Mouse (Mus musculus) adrenal gland, postnatal 10 days (tissue): ENCODE results near the gene Gnpda2. TPM values are rescaled to one million over a fixed set of nuclear protein-coding genes. Genes with fewer than 3 reads are reported as not detected.
A peak's percentile ranks its signal among the peaks of the same experiment; 100 is the strongest.

Experiments used
- DNase-seq: peaks from one replicate; pipeline ENCODE4 v3.0.0; 2021; ENCODE audit warnings: mixed read lengths
- long read RNA-seq, 2 experiments: library from polyadenylated mRNA; stranded (forward); transcript quantifications; one replicate each; pipeline ENCODE4 v2.0.0; 2021
- total RNA-seq, 2 experiments: library from RNA; stranded (reverse); gene quantifications; 2 replicates each; pipeline ENCODE4 v1.2.3; 2021

Gnpda2 gene
- total RNA-seq, result 10 to 100 TPM; 22.3 to 25.4 TPM
- long read RNA-seq, experiment 1, transcript Gnpda2-201 (7 exons, 1,894 nt), result major isoform, 49 of 54 reads
- long read RNA-seq, experiment 1, partial matches to known transcripts, result 1 of 54 reads
- long read RNA-seq, experiment 1, other reads (novel, unspliced or antisense), result 1 of 54 reads
- long read RNA-seq, experiment 2, transcript Gnpda2-201 (7 exons, 1,894 nt), result major isoform, 27 of 31 reads
- long read RNA-seq, experiment 2, partial matches to known transcripts, result 0 of 31 reads
- long read RNA-seq, experiment 2, other reads (novel, unspliced or antisense), result 1 of 31 reads

- peak; percentile 89 for DNase-seq
These were observed at the start of gene Gnpda2 for GRCm38 (mm10) chr5:69591640-69592461. TSS of gene Gnpda2 (minus strand) at chr5:69592340.

- DNase-seq, result no peak
These were observed 42.6 kb upstream of the Gnpda2 start for GRCm38 (mm10) chr5:69634766-69635165.

GRCm38 (mm10) chr5:69620899-69621298, 28.8 kb upstream of the Gnpda2 start:
- no peak for DNase-seq

GRCm38 (mm10) chr5:69613209-69613796, 21.2 kb upstream of the Gnpda2 start:
- DNase-seq, result no peak

GRCm38 (mm10) chr5:69601027-69601426, 8.9 kb upstream of the Gnpda2 start:
- DNase-seq, result peak; percentile 5

- peak; percentile 23 for DNase-seq
These were observed 34.7 kb downstream of the Gnpda2 start for GRCm38 (mm10) chr5:69557404-69557935.

- peak; percentile 96 for DNase-seq
These were observed 35.3 kb downstream of the Gnpda2 start, which contains the start of gene Guf1 for GRCm38 (mm10) chr5:69556628-69557403. TSS of gene Guf1 (plus strand) at chr5:69556923.

- no peak for DNase-seq
These were observed 49.7 kb downstream of the Gnpda2 start, which contains the start of gene Yipf7 for GRCm38 (mm10) chr5:69542489-69542888. TSS of gene Yipf7 (minus strand) at chr5:69542648.

GRCm38 (mm10) chr5:69541680-69542079, 50.5 kb downstream of the Gnpda2 start:
- no peak for DNase-seq

GRCm38 (mm10) chr5:69523944-69524343, 68.2 kb downstream of the Gnpda2 start:
- DNase-seq, result no peak

Other genes starting within 250 kb of the Gnpda2 start
- 1 to 10 TPM; 1.3 to 8.9 TPM for gene Yipf7, start 49.7 kb downstream of the Gnpda2 start, total RNA-seq
- 10 to 100 TPM; 27.9 to 41.4 TPM for gene Guf1, start 35.4 kb downstream of the Gnpda2 start, total RNA-seq